ENCODE assay signal across 22 mouse cellular contexts in the genomic region with DNA sequence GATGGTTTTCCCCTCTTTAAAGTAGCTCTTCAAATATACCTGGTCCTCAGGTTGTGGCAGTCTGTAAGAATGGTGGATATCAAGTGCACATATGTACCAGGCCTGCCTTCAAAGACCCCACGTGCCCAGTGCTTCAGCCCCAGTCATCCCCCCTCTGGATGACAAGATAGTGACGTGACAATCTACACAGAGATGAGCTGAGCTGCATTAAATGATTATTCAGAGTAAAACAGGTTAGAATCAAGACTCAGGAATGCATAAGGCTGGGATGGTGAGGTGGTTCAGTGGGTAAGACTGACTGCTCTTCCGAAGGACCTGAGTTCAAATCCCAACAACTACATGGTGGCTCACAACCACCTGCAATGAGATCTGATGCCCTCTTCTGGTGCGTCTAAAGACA. TPM values are rescaled to one million over a fixed set of nuclear protein-coding genes. Genes with fewer than 3 reads are reported as not detected.
DNase-seq lines count a peak whose midpoint lies in the region; ATAC-seq and TF ChIP-seq lines count a peak whose summit lies in the region.
"Had no signal": no experiment of that assay in that cellular context is flagged by ENCODE, and none has a peak within 500 bp of the region (broad histone marks: within the 10 kb centered on the region; RNA-seq: fewer than 3 reads in every experiment).

No protein-coding gene starts in this region.

- intact Hi-C loops in left cerebral cortex, postnatal 10 days (cut with DNase I) = no loop called here

- TF ChIP-seq EP300 in lung, postnatal 0 days (IDR thresholded peaks at IDR 0.05) = no peak
- TF ChIP-seq EP300 in stomach, postnatal 0 days (optimal IDR thresholded peaks at IDR 0.05) = no peak

- no peak for TF ChIP-seq POLR2A in olfactory bulb, adult 2 months (IDR thresholded peaks at IDR 0.05; ENCODE audit: insufficient read depth, low read depth, low read length)

- H3K9ac ChIP-seq in intestine, embryonic 14.5 days (ENCODE audit: low read length) = no peak overlapping the region
- H3K9ac ChIP-seq in intestine, postnatal 0 days (ENCODE audit: low read depth, low read length) = no peak overlapping the region
- no peak overlapping the region for H3K9ac ChIP-seq in lung, embryonic 16.5 days (ENCODE audit: low read length)
- no peak overlapping the region for H3K9ac ChIP-seq in lung, postnatal 0 days (replicated peaks; ENCODE audit: low read depth)
- H3K9ac ChIP-seq in stomach, postnatal 0 days (ENCODE audit: low read length) = no peak overlapping the region
- H3K9ac ChIP-seq: embryonic facial prominence, embryonic 15.5 days; heart, embryonic 13.5 days; hindbrain, embryonic 12.5 days had no signal

- H3K27me3 ChIP-seq in intestine, embryonic 14.5 days (replicated peaks; ENCODE audit: control insufficient read depth, insufficient read depth, low read length) = no peaks in the 10 kb centered on the region
- H3K27me3 ChIP-seq in intestine, postnatal 0 days (replicated peaks; ENCODE audit: control insufficient read depth, insufficient read depth, low read length) = no peaks in the 10 kb centered on the region
- H3K27me3 ChIP-seq in lung, embryonic 16.5 days (ENCODE audit: control insufficient read depth, insufficient read depth, low read depth, low read length) = no peaks in the 10 kb centered on the region
- H3K27me3 ChIP-seq in lung, postnatal 0 days (replicated peaks; ENCODE audit: insufficient read depth, low read length) = no peaks in the 10 kb centered on the region
- no peaks in the 10 kb centered on the region for H3K27me3 ChIP-seq in stomach, postnatal 0 days (ENCODE audit: control insufficient read depth, insufficient read depth, low read length)
- H3K27me3 ChIP-seq: embryonic facial prominence, embryonic 15.5 days had no signal

- H3K4me3 ChIP-seq in intestine, embryonic 14.5 days (ENCODE audit: low read depth, low read length) = no peak overlapping the region
- no peak overlapping the region for H3K4me3 ChIP-seq in intestine, postnatal 0 days (ENCODE audit: low read depth, low read length)
- H3K4me3 ChIP-seq in lung, embryonic 16.5 days (ENCODE audit: low read length) = no peak overlapping the region
- H3K4me3 ChIP-seq in lung, postnatal 0 days (ENCODE audit: low read depth, low read length) = no peak overlapping the region
- no peak overlapping the region for H3K4me3 ChIP-seq in olfactory bulb, adult 2 months (ENCODE audit: insufficient read depth, low read depth, low read length)
- H3K4me3 ChIP-seq in stomach, postnatal 0 days (ENCODE audit: low read depth, low read length) = no peak overlapping the region
- H3K4me3 ChIP-seq: embryonic facial prominence, embryonic 15.5 days; erythroblast, embryonic 14.5 days; forebrain, embryonic 10.5 days; gastrocnemius, adult 2 months; heart, embryonic 13.5 days; hindbrain, embryonic 12.5 days had no signal

- TF ChIP-seq CTCF in intestine, postnatal 0 days (IDR thresholded peaks at IDR 0.05; ENCODE audit: low read depth) = no peak
- no peak for TF ChIP-seq CTCF in lung, postnatal 0 days (IDR thresholded peaks at IDR 0.05)
- no peak for TF ChIP-seq CTCF in olfactory bulb, adult 2 months (IDR thresholded peaks at IDR 0.05; ENCODE audit: insufficient read depth, low read depth, low read length)
- TF ChIP-seq CTCF in stomach, postnatal 0 days (IDR thresholded peaks at IDR 0.05; ENCODE audit: low read depth) = no peak

- peaks cover 43% of the 10 kb centered on the region for H3K36me3 ChIP-seq in intestine, embryonic 14.5 days (ENCODE audit: control insufficient read depth, insufficient read depth, low read length)
- H3K36me3 ChIP-seq in intestine, postnatal 0 days (ENCODE audit: control insufficient read depth, insufficient read depth) = peaks cover 34% of the 10 kb centered on the region
- H3K36me3 ChIP-seq in lung, embryonic 16.5 days (ENCODE audit: control insufficient read depth, insufficient read depth, low read length) = peaks cover 14% of the 10 kb centered on the region
- H3K36me3 ChIP-seq in lung, postnatal 0 days (ENCODE audit: insufficient read depth, low read length) = 0 out of 2 replicates have a peak, but pooled peaks cover 3% of the 10 kb centered on the region
- peaks cover 13% of the 10 kb centered on the region for H3K36me3 ChIP-seq in stomach, postnatal 0 days (ENCODE audit: control insufficient read depth, insufficient read depth, low read length)

- peaks cover 4% of the 10 kb centered on the region; the same call in 1 of the 2 replicates for H3K4me1 ChIP-seq in intestine, embryonic 14.5 days (replicated peaks; ENCODE audit: control insufficient read depth, insufficient read depth, low read length)
- no peaks in the 10 kb centered on the region for H3K4me1 ChIP-seq in intestine, postnatal 0 days (replicated peaks; ENCODE audit: control insufficient read depth, insufficient read depth, low read length)
- peaks cover 12% of the 10 kb centered on the region for H3K4me1 ChIP-seq in lung, embryonic 16.5 days (replicated peaks; ENCODE audit: control insufficient read depth, insufficient read depth, low read length)
- no peaks in the 10 kb centered on the region for H3K4me1 ChIP-seq in lung, postnatal 0 days (ENCODE audit: insufficient read depth, low read depth, low read length)
- H3K4me1 ChIP-seq in olfactory bulb, adult 2 months (ENCODE audit: control insufficient read depth, insufficient read depth, low read length) = peaks cover 3% of the 10 kb centered on the region; the same call in 1 of the 2 replicates
- H3K4me1 ChIP-seq in stomach, postnatal 0 days (replicated peaks; ENCODE audit: control insufficient read depth, insufficient read depth) = no peaks in the 10 kb centered on the region

- H3K4me2 ChIP-seq in intestine, embryonic 14.5 days (ENCODE audit: low read length) = no peak overlapping the region
- H3K4me2 ChIP-seq in intestine, postnatal 0 days (replicated peaks; ENCODE audit: low read depth) = no peak overlapping the region
- H3K4me2 ChIP-seq in lung, embryonic 16.5 days (ENCODE audit: low read depth, low read length) = no peak overlapping the region
- H3K4me2 ChIP-seq in lung, postnatal 0 days (replicated peaks; ENCODE audit: low read depth, low read length) = no peak overlapping the region
- no peak overlapping the region for H3K4me2 ChIP-seq in stomach, postnatal 0 days (replicated peaks; ENCODE audit: low read depth)
- H3K4me2 ChIP-seq: embryonic facial prominence, embryonic 15.5 days; heart, embryonic 13.5 days; hindbrain, embryonic 12.5 days had no signal

- peak overlapping the region; percentile 44; the same call in 1 of the 2 replicates for H3K27ac ChIP-seq in intestine, embryonic 14.5 days (ENCODE audit: low read depth)
- no peak overlapping the region for H3K27ac ChIP-seq in intestine, postnatal 0 days (ENCODE audit: low read depth, low read length)
- H3K27ac ChIP-seq in lung, embryonic 16.5 days (ENCODE audit: low read length) = peak overlapping the region; percentile 91
- no peak overlapping the region for H3K27ac ChIP-seq in lung, postnatal 0 days (ENCODE audit: low read length)
- H3K27ac ChIP-seq in olfactory bulb, adult 2 months (ENCODE audit: insufficient read depth, low read depth, low read length) = peak overlapping the region; percentile 35; the same call in 1 of the 2 replicates
- peak overlapping the region; percentile 84 for H3K27ac ChIP-seq in stomach, postnatal 0 days (replicated peaks)
- H3K27ac ChIP-seq: forebrain, embryonic 10.5 days; gastrocnemius, adult 2 months; heart, embryonic 13.5 days; hindbrain, embryonic 12.5 days had no signal

- 90% methylated on average over 4 of the region's 4 CpGs for WGBS in intestine, embryonic 14.5 days
- 93% methylated on average over 4 of the region's 4 CpGs for WGBS in intestine, postnatal 0 days
- 89% methylated on average over 4 of the region's 4 CpGs for WGBS in lung, embryonic 16.5 days
- WGBS in lung, postnatal 0 days = 95% methylated on average over 4 of the region's 4 CpGs
- WGBS in olfactory bulb, adult 2 months = 93% methylated on average over 4 of the region's 4 CpGs
- 85% methylated on average over 4 of the region's 4 CpGs for WGBS in stomach, postnatal 0 days

- no peak for ATAC-seq in intestine, embryonic 14.5 days (replicated peaks; ENCODE audit: low FRiP score, low TSS enrichment, low read depth)
- ATAC-seq in intestine, postnatal 0 days = no peak
- ATAC-seq in lung, embryonic 16.5 days (ENCODE audit: low read depth) = no peak
- ATAC-seq in lung, postnatal 0 days = no peak
- no peak for ATAC-seq in stomach, postnatal 0 days (ENCODE audit: low FRiP score, low TSS enrichment)
- ATAC-seq: hindbrain, embryonic 16.5 days had no signal

- DNase-seq in intestine, embryonic 14.5 days (ENCODE audit: low spot score) = no peak
- no peak for DNase-seq in lung, postnatal 0 days (ENCODE audit: low spot score)
- no peak for DNase-seq in stomach, postnatal 0 days (ENCODE audit: low spot score)
- DNase-seq in left cerebral cortex, postnatal 10 days (ENCODE audit: extremely low spot score in 1 of 2, low spot score in 2 of 2) = no peak
- DNase-seq: adrenal gland, adult 8-10 months; adrenal gland, postnatal 36 days; cerebellum, adult 2 months; cerebellum, postnatal 10 days; embryo, embryonic 11 days; gastrocnemius, adult 2 months; gastrocnemius, postnatal 25 days; heart, postnatal 4 days had no signal

- H3K9me3 ChIP-seq in intestine, embryonic 14.5 days (ENCODE audit: control insufficient read depth, low read length) = no peaks in the 10 kb centered on the region
- no peaks in the 10 kb centered on the region for H3K9me3 ChIP-seq in intestine, postnatal 0 days (ENCODE audit: control insufficient read depth)
- H3K9me3 ChIP-seq in lung, embryonic 16.5 days (ENCODE audit: control insufficient read depth, low read length) = no peaks in the 10 kb centered on the region
- no peaks in the 10 kb centered on the region for H3K9me3 ChIP-seq in lung, postnatal 0 days (ENCODE audit: low read length)
- H3K9me3 ChIP-seq in stomach, postnatal 0 days (ENCODE audit: control insufficient read depth, low read length) = no peaks in the 10 kb centered on the region
- H3K9me3 ChIP-seq: embryonic facial prominence, embryonic 15.5 days; forebrain, embryonic 10.5 days; heart, embryonic 13.5 days; hindbrain, embryonic 12.5 days had no signal

RNA-seq across cellular contexts. Expression of gene Myh11, which starts 6.6 kb away (rescaled TPM):
- polyA plus RNA-seq in intestine, embryonic 14.5 days (2014; fragmentation: Nextera tagmentation; extraction: Ambion mirVana) = 215 and 231 TPM in 2 replicates
- 164 and 186 TPM in 2 replicates for polyA plus RNA-seq in intestine, postnatal 0 days (2015; fragmentation: Nextera tagmentation; extraction: Ambion mirVana)
- polyA plus RNA-seq in lung, embryonic 16.5 days (2015; fragmentation: Nextera tagmentation; extraction: Ambion mirVana) = 45.1 and 49.7 TPM in 2 replicates
- polyA plus RNA-seq in lung, postnatal 0 days (2015; fragmentation: Nextera tagmentation; extraction: Ambion mirVana) = 15.1 and 20.7 TPM in 2 replicates
- polyA plus RNA-seq in olfactory bulb, adult 2 months (2012; ENCODE audit: insufficient read depth, insufficient read length, low replicate concordance, missing spikeins) = not detected in 2 replicates
- polyA plus RNA-seq in stomach, postnatal 0 days (2015; fragmentation: Nextera tagmentation; extraction: Ambion mirVana) = 202 and 245 TPM in 2 replicates
- 1 to 10 TPM; 3.0 to 4.2 TPM for total RNA-seq in left cerebral cortex, postnatal 10 days (2021)
- total RNA-seq: granulocyte monocyte progenitor cell, adult 5-6 weeks had no signal

RNA-seq across cellular contexts. Expression of gene Fopnl, which starts 19.5 kb away (rescaled TPM):
- 135 and 151 TPM in 2 replicates for polyA plus RNA-seq in intestine, embryonic 14.5 days (2014; fragmentation: Nextera tagmentation; extraction: Ambion mirVana)
- polyA plus RNA-seq in intestine, postnatal 0 days (2015; fragmentation: Nextera tagmentation; extraction: Ambion mirVana) = 66.3 and 66.5 TPM in 2 replicates
- polyA plus RNA-seq in lung, embryonic 16.5 days (2015; fragmentation: Nextera tagmentation; extraction: Ambion mirVana) = 159 TPM in 2 replicates
- polyA plus RNA-seq in lung, postnatal 0 days (2015; fragmentation: Nextera tagmentation; extraction: Ambion mirVana) = 89.2 and 91.4 TPM in 2 replicates
- not detected in 2 replicates for polyA plus RNA-seq in olfactory bulb, adult 2 months (2012; ENCODE audit: insufficient read depth, insufficient read length, low replicate concordance, missing spikeins)
- 105 and 114 TPM in 2 replicates for polyA plus RNA-seq in stomach, postnatal 0 days (2015; fragmentation: Nextera tagmentation; extraction: Ambion mirVana)
- 10 to 100 TPM; 54.4 to 60.7 TPM for total RNA-seq in left cerebral cortex, postnatal 10 days (2021)

Comparison
In these comparisons a context has a peak if more than half of its experiments do, and no peak if none do; other contexts are left out.
1. H3K27ac ChIP-seq: peak in intestine, embryonic 14.5 days (single experiment), lung, embryonic 16.5 days (single experiment), olfactory bulb, adult 2 months (single experiment) and stomach, postnatal 0 days (single experiment); none in intestine, postnatal 0 days (single experiment) and lung, postnatal 0 days (single experiment).
2. RNA of gene Myh11, which starts 6.6 kb away (polyA plus RNA-seq): 202 to 245 TPM in stomach, postnatal 0 days, 215 to 231 TPM in intestine, embryonic 14.5 days, 164 to 186 TPM in intestine, postnatal 0 days, 45.1 to 49.7 TPM in lung, embryonic 16.5 days and 15.1 to 20.7 TPM in lung, postnatal 0 days; not detected in olfactory bulb, adult 2 months; every median in the first group is over 10 times any median in the second.
3. RNA of gene Fopnl, which starts 19.5 kb away (polyA plus RNA-seq): 159 TPM in lung, embryonic 16.5 days, 135 to 151 TPM in intestine, embryonic 14.5 days, 105 to 114 TPM in stomach, postnatal 0 days, 89.2 to 91.4 TPM in lung, postnatal 0 days and 66.3 to 66.5 TPM in intestine, postnatal 0 days; not detected in olfactory bulb, adult 2 months; every median in the first group is over 10 times any median in the second.